Mouse (Mus musculus): Measurements from ENCODE around the gene Clk2. TPM values are rescaled to one million over a fixed set of nuclear protein-coding genes. Genes with fewer than 3 reads are reported as not detected.
"Not testable (repeated sequence)": the region's sequence is repeated elsewhere in the genome, so short reads cannot be mapped to it uniquely, and the experiment has no call there.

The Clk2 gene
- total RNA-seq, 2 experiments from 2014 or later = 53.8 to 56.6 TPM

- no peak for DNase-seq
- intact Hi-C loops (cut with DNase I) = loop anchor here (5.0 kb wide), 1 partner anchor 67 kb away; the partner anchor contains the start of gene Rusc1
Observed at GRCm38 (mm10) chr3:89159211-89159610, 5.4 kb upstream of the Clk2 start.

GRCm38 (mm10) chr3:89159616-89160344 is 4.8 kb upstream of the Clk2 start, which contains the start of gene Hcn3:
Gene Hcn3 (minus strand): TSS chr3:89160196.
- intact Hi-C loops (cut with DNase I) = loop anchor here (5.0 kb wide), 1 partner anchor 67 kb away; the partner anchor contains the start of gene Rusc1
- DNase-seq = peak; percentile 86

GRCm38 (mm10) chr3:89161207-89161606 is 3.4 kb upstream of the Clk2 start:
- DNase-seq; intact Hi-C loops (cut with DNase I): not testable (repeated sequence)

- intact Hi-C loops (cut with DNase I) = no loop called here
- no peak for DNase-seq
Observed at GRCm38 (mm10) chr3:89161786-89162185, 2.8 kb upstream of the Clk2 start.

- intact Hi-C loops (cut with DNase I) = no loop called here
- no peak for DNase-seq
Observed at GRCm38 (mm10) chr3:89163123-89163522, 1.5 kb upstream of the Clk2 start.

- intact Hi-C loops (cut with DNase I) = no loop called here
- DNase-seq = no peak
Observed at GRCm38 (mm10) chr3:89163643-89164245, 851 bp upstream of the Clk2 start.

GRCm38 (mm10) chr3:89165268-89165870 is 774 bp downstream of the Clk2 start:
- intact Hi-C loops (cut with DNase I) = no loop called here
- no peak for DNase-seq

GRCm38 (mm10) chr3:89166945-89167344 is 2.4 kb downstream of the Clk2 start:
- DNase-seq = no peak
- intact Hi-C loops (cut with DNase I) = no loop called here

- intact Hi-C loops (cut with DNase I) = loop anchor here (10.0 kb wide), 1 partner anchor 240 kb away; no protein-coding TSS in a partner anchor
- DNase-seq = no peak
Observed at GRCm38 (mm10) chr3:89174844-89175243, 10.2 kb downstream of the Clk2 start.

GRCm38 (mm10) chr3:89175544-89175943 is 10.9 kb downstream of the Clk2 start:
- DNase-seq = no peak
- intact Hi-C loops (cut with DNase I) = loop anchor here (10.0 kb wide), 1 partner anchor 241 kb away; no protein-coding TSS in a partner anchor

GRCm38 (mm10) chr3:89176421-89176820 is 11.8 kb downstream of the Clk2 start:
- intact Hi-C loops (cut with DNase I) = loop anchor here (10.0 kb wide), 1 partner anchor 242 kb away; no protein-coding TSS in a partner anchor
- no peak for DNase-seq

- DNase-seq = peak; percentile 86
- intact Hi-C loops (cut with DNase I) = loop anchor here (10.0 kb wide), 1 partner anchor 243 kb away; no protein-coding TSS in a partner anchor
Observed at GRCm38 (mm10) chr3:89177242-89178106, 12.9 kb downstream of the Clk2 start, which contains the start of gene Scamp3. Gene Scamp3 (plus strand): TSS chr3:89177473.

GRCm38 (mm10) chr3:89178107-89178385 is 13.5 kb downstream of the Clk2 start:
- no peak for DNase-seq
- intact Hi-C loops (cut with DNase I) = loop anchor here (10.0 kb wide), 1 partner anchor 243 kb away; no protein-coding TSS in a partner anchor

- intact Hi-C loops (cut with DNase I) = loop anchor here (10.0 kb wide), 1 partner anchor 244 kb away; no protein-coding TSS in a partner anchor
- no peak for DNase-seq
Observed at GRCm38 (mm10) chr3:89179056-89179455, 14.5 kb downstream of the Clk2 start.

GRCm38 (mm10) chr3:89181749-89182500 is 17.3 kb downstream of the Clk2 start:
- no peak for DNase-seq
- intact Hi-C loops (cut with DNase I) = no loop called here

- DNase-seq = no peak
- intact Hi-C loops (cut with DNase I) = no loop called here
Observed at GRCm38 (mm10) chr3:89182531-89183057, 18.0 kb downstream of the Clk2 start.

GRCm38 (mm10) chr3:89183058-89183958 is 18.7 kb downstream of the Clk2 start, which contains the start of gene Fam189b:
Gene Fam189b (plus strand): TSS chr3:89183143.
- intact Hi-C loops (cut with DNase I) = no loop called here
- DNase-seq = peak; percentile 90

GRCm38 (mm10) chr3:89183959-89184315 is 19.3 kb downstream of the Clk2 start:
- DNase-seq = peak; percentile 53
- intact Hi-C loops (cut with DNase I) = no loop called here
